In the genomic region with DNA sequence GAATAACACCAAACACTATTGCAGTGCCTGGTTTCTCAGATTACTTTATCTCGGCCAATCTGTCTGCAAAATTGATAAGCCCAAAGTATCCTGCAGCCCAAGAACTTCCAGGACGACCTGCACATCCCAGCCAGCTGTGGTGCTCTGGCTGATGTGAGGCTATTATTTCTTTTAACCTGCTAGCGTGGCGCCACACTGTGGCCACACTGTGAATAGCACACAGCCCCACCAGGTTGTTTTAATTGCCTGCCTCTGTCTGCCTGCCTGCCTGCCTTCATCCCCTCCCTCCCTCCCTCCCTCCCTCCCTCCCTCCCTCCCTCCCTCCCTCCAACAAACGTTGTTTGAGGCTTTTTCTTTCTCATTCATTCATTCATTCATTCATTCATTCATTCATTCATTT, we compare ENCODE assay signal across 9 mouse cellular contexts. TPM values are rescaled to one million over a fixed set of nuclear protein-coding genes. Genes with fewer than 3 reads are reported as not detected.
DNase-seq lines count a peak whose midpoint lies in the region; ATAC-seq lines count a peak whose summit lies in the region.
"Had no signal": no experiment of that assay in that cellular context is flagged by ENCODE, and none has a peak within 500 bp of the region (broad histone marks: within the 10 kb centered on the region; RNA-seq: fewer than 3 reads in every experiment).

No protein-coding gene starts in this region.

- no peak overlapping the region for H3K4me3 ChIP-seq in forebrain, embryonic 11.5 days (ENCODE audit: low read depth, low read length)
- no peak overlapping the region for H3K4me3 ChIP-seq in forebrain, embryonic 13.5 days
- H3K4me3 ChIP-seq: myocyte had no signal

- no peak for ATAC-seq in forebrain, embryonic 11.5 days (replicated peaks; ENCODE audit: low FRiP score)
- ATAC-seq in forebrain, embryonic 13.5 days = no peak

- H3K4me2 ChIP-seq in forebrain, embryonic 11.5 days (ENCODE audit: low read depth, low read length, severe bottlenecking) = no peak overlapping the region
- H3K4me2 ChIP-seq in forebrain, embryonic 13.5 days = no peak overlapping the region

- no peak overlapping the region for H3K9ac ChIP-seq in forebrain, embryonic 11.5 days (ENCODE audit: low read length)
- H3K9ac ChIP-seq in forebrain, embryonic 13.5 days = no peak overlapping the region

- WGBS in forebrain, embryonic 11.5 days = 17% methylated on average over 4 of the region's 5 CpGs
- 13% methylated on average over 4 of the region's 5 CpGs for WGBS in forebrain, embryonic 13.5 days

- no peak overlapping the region for H3K27ac ChIP-seq in forebrain, embryonic 11.5 days (ENCODE audit: low read depth, low read length)
- H3K27ac ChIP-seq in forebrain, embryonic 13.5 days = no peak overlapping the region

- H3K27me3 ChIP-seq in forebrain, embryonic 11.5 days (ENCODE audit: control insufficient read depth, insufficient read depth, low read length) = no peaks in the 10 kb centered on the region
- no peaks in the 10 kb centered on the region for H3K27me3 ChIP-seq in forebrain, embryonic 13.5 days

- no peaks in the 10 kb centered on the region for H3K36me3 ChIP-seq in forebrain, embryonic 11.5 days (ENCODE audit: control insufficient read depth, insufficient read depth, low read length)
- H3K36me3 ChIP-seq in forebrain, embryonic 13.5 days (ENCODE audit: poor library complexity, severe bottlenecking) = no peaks in the 10 kb centered on the region

- DNase-seq in forebrain, embryonic 11.5 days (ENCODE audit: low spot score) = peak; percentile 83
- peak; percentile 37 for DNase-seq in right cerebral cortex, adult 18-20 months
- DNase-seq in right cerebral cortex, postnatal 36 days (ENCODE audit: low spot score in 2 of 2) = no peak
- DNase-seq in embryo, embryonic 11 days = peak; percentile 72
- peak; percentile 43 to 70 for DNase-seq in kidney, adult 8-10 months
- DNase-seq in mesoderm, embryonic 11.5 days (ENCODE audit: low read depth, low spot score) = peak; percentile 79
- DNase-seq in thymus, adult 18-20 months = peak; percentile 23 to 25

- H3K9me3 ChIP-seq in forebrain, embryonic 11.5 days (ENCODE audit: control insufficient read depth, low read length) = no peaks in the 10 kb centered on the region
- H3K9me3 ChIP-seq in forebrain, embryonic 13.5 days (replicated peaks) = no peaks in the 10 kb centered on the region

- H3K4me1 ChIP-seq in forebrain, embryonic 11.5 days (replicated peaks; ENCODE audit: control insufficient read depth, insufficient read depth, low read length) = peaks cover 19% of the 10 kb centered on the region
- H3K4me1 ChIP-seq in forebrain, embryonic 13.5 days = peaks cover 24% of the 10 kb centered on the region

RNA-seq across cellular contexts. Expression of gene Moap1, which starts 10.1 kb away (rescaled TPM):
- polyA plus RNA-seq in forebrain, embryonic 11.5 days (2014; fragmentation: Nextera tagmentation; extraction: Ambion mirVana) = 31.9 and 34.4 TPM in 2 replicates
- polyA plus RNA-seq in forebrain, embryonic 13.5 days (2015; fragmentation: Nextera tagmentation; extraction: Ambion mirVana) = 38.7 and 45.2 TPM in 2 replicates

RNA-seq across cellular contexts. Expression of gene Tmem251, which starts 10.2 kb away (rescaled TPM):
- 12.7 and 14.0 TPM in 2 replicates for polyA plus RNA-seq in forebrain, embryonic 11.5 days (2014; fragmentation: Nextera tagmentation; extraction: Ambion mirVana)
- 12.4 and 14.3 TPM in 2 replicates for polyA plus RNA-seq in forebrain, embryonic 13.5 days (2015; fragmentation: Nextera tagmentation; extraction: Ambion mirVana)

RNA-seq across cellular contexts. Expression of gene Gm28051, which starts 24.2 kb away (rescaled TPM):
- polyA plus RNA-seq in forebrain, embryonic 11.5 days (2014; fragmentation: Nextera tagmentation; extraction: Ambion mirVana) = not detected in 2 replicates
- polyA plus RNA-seq in forebrain, embryonic 13.5 days (2015; fragmentation: Nextera tagmentation; extraction: Ambion mirVana) = not detected in 2 replicates

RNA-seq across cellular contexts. Expression of gene Gon7, which starts 24.2 kb away (rescaled TPM):
- polyA plus RNA-seq in forebrain, embryonic 11.5 days (2014; fragmentation: Nextera tagmentation; extraction: Ambion mirVana) = 45.9 and 46.0 TPM in 2 replicates
- 48.1 and 54.9 TPM in 2 replicates for polyA plus RNA-seq in forebrain, embryonic 13.5 days (2015; fragmentation: Nextera tagmentation; extraction: Ambion mirVana)

RNA-seq across cellular contexts. Expression of gene Ubr7, which starts 24.4 kb away (rescaled TPM):
- 70.6 and 79.2 TPM in 2 replicates for polyA plus RNA-seq in forebrain, embryonic 11.5 days (2014; fragmentation: Nextera tagmentation; extraction: Ambion mirVana)
- 48.6 and 53.6 TPM in 2 replicates for polyA plus RNA-seq in forebrain, embryonic 13.5 days (2015; fragmentation: Nextera tagmentation; extraction: Ambion mirVana)

Comparison
In these comparisons a context has a peak if more than half of its experiments do, and no peak if none do; other contexts are left out.
1. DNase-seq: peak in forebrain, embryonic 11.5 days (single experiment), right cerebral cortex, adult 18-20 months (single experiment), embryo, embryonic 11 days (single experiment), kidney, adult 8-10 months (2 of 2), mesoderm, embryonic 11.5 days (single experiment) and thymus, adult 18-20 months (2 of 2); none in right cerebral cortex, postnatal 36 days (0 of 2).